Mouse (Mus musculus) spleen, adult 2 months (tissue): ENCODE measurements around the gene Lefty1. TPM values are rescaled to one million over a fixed set of nuclear protein-coding genes. Genes with fewer than 3 reads are reported as not detected.

Experiments
- DNase-seq, 2 experiments: peaks; one replicate each; pipeline versions ENCODE4 v3.0.0 to v3.0.0-alpha.2; 2012 to 2021; ENCODE audit warnings: low spot score in 2 of 2, low read depth in 1 of 2
- H3K27ac ChIP-seq: fragments of 200-500 bp; 2 replicates; pipeline ENCODE4 v1.5.1; 2012; ENCODE audit warnings: low read length, inconsistent platforms; ENCODE audit not compliant: insufficient read depth
- H3K27me3 ChIP-seq: fragments of 200-500 bp; 2 replicates; pipeline ENCODE4 v1.6.1; 2012; ENCODE audit warnings: mild to moderate bottlenecking, moderate library complexity, low read length, inconsistent platforms; ENCODE audit not compliant: control insufficient read depth, insufficient read depth
- H3K36me3 ChIP-seq: fragments of 200-500 bp; 2 replicates; pipeline ENCODE4 v1.6.1; 2012; ENCODE audit warnings: mild to moderate bottlenecking, low read length, inconsistent platforms; ENCODE audit not compliant: control insufficient read depth, insufficient read depth
- H3K4me1 ChIP-seq: fragments of 200-500 bp; 2 replicates; pipeline ENCODE4 v1.6.1; 2011; ENCODE audit warnings: inconsistent platforms; ENCODE audit not compliant: control insufficient read depth, insufficient read depth, insufficient read length
- H3K4me3 ChIP-seq: fragments of 200-500 bp; 2 replicates; pipeline ENCODE4 v1.5.1; 2011; ENCODE audit warnings: mild to moderate bottlenecking, inconsistent platforms; ENCODE audit not compliant: insufficient read depth, insufficient read length; ENCODE audit errors: extremely low read depth
- CTCF ChIP-seq: fragments of 200-500 bp; IDR thresholded peaks from 2 replicates; pipeline ENCODE4 v1.5.1; 2011; ENCODE audit warnings: mild to moderate bottlenecking, inconsistent platforms; ENCODE audit not compliant: insufficient read depth, insufficient read length, insufficient replicate concordance; ENCODE audit errors: extremely low read depth
- POLR2A ChIP-seq: fragments of 200-500 bp; IDR thresholded peaks from 2 replicates; pipeline ENCODE4 v1.6.1; 2011; ENCODE audit warnings: low read depth, low read length, inconsistent platforms
- WGBS: fragments of 180-500 bp; shearing (Covaris S2); methylation state at CpG from one replicate; pipeline ENCODE4 v1.1.7; 2018; 5-methylcytosine and 5-hydroxymethylcytosine counted together
- polyA plus RNA-seq: library from polyadenylated mRNA; depleted of rRNA; stranded (reverse); fragments of >200 nt; gene quantifications from 2 replicates; pipeline ENCODE4 v1.2.3, GENCODE M21; 2012

The Lefty1 gene
- polyA plus RNA-seq, 1 experiment: 10.9 TPM

DNA sequence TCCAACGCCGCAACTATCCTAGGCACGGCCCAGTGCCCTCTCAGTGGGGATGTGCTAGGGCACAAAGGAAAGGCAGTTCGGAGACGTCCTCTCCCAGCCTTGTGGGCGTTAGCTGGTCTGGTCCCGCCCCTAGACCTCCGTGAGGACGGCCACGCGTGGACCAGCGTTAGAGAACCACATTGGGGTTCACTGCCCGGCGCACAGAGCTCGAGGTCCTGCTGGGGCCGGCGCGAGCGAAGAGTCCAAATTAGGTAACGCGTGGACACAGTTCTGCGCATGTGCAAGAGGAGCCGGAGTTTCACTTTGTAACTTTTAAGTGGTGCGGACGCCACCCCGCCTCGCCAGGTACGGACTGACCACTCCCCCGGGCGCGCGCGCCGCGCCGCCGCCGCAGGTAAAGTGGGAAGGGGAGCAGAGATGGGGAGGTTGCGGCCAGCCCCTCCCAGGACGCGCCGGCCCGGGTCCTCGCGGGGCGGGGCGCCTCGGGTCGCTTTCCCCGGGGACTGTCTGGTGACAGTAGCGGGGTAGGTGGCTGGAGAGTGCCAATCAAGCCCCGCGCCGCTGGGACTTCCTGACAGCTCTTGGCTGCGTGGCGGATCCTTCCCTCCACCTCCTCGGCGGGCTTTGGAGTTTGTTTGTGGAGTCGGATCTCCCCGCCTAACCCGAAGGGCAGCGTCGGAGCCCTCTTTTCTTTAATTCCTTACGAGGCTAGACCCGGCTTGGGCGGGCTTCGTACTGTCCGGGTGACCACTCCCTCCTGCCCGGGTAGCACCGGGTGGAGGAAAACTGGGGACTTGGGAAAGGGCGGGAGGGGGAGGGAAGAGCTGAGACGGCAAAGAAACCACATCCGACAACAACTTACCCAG lies 7.6 kb downstream of the Lefty1 start, which contains the start of gene Tmem63a:
Tmem63a (plus strand) TSS at position 179 of the 866 bp plus-strand sequence.
- Histone ChIP-seq H3K4me1 (peaks cover 21% of the 10 kb centered on the region; the same call in 1 of the 2 replicates), H3K27ac (peak within 1 kb of the TSS; percentile 87), H3K27me3 (no peaks in the 10 kb centered on the region), H3K4me3 (peak within 1 kb of the TSS; percentile 94), H3K36me3 (peaks cover 2% of the 10 kb centered on the region; the same call in 1 of the 2 replicates)
- peak; percentile 51 to 71 for DNase-seq
- TF ChIP-seq POLR2A: peak; percentile 7; the same call in 1 of the 2 replicates
- no peak for TF ChIP-seq CTCF
- under 1% methylated on average over 73 of the region's 73 CpGs for WGBS

- Histone ChIP-seq H3K27me3 (no peaks in the 10 kb centered on the region), H3K36me3 (peaks cover 5% of the 10 kb centered on the region), H3K27ac (peak overlapping the region; percentile 87), H3K4me3 (peak overlapping the region; percentile 94), H3K4me1 (peaks cover 21% of the 10 kb centered on the region; the same call in 1 of the 2 replicates)
- TF ChIP-seq CTCF: no peak
- no peak for TF ChIP-seq POLR2A
- DNase-seq: no peak
- 57% methylated on average over 11 of the region's 11 CpGs for WGBS
These were observed 8.3 kb downstream of the Lefty1 start for GRCm38 (mm10) chr1:180943032-180943644.

GRCm38 (mm10) chr1:180943896-180944295 lies 9.1 kb downstream of the Lefty1 start:
- peak; percentile 0; the same call in 1 of the 2 replicates for TF ChIP-seq CTCF
- no peak for TF ChIP-seq POLR2A
- WGBS: 68% methylated on average over 1 of the region's 1 CpGs
- peaks cover 5% of the 10 kb centered on the region for H3K36me3 ChIP-seq
- no peak overlapping the region for H3K4me3 ChIP-seq
- no peaks in the 10 kb centered on the region for H3K27me3 ChIP-seq
- no peak for DNase-seq
- 0 out of 2 replicates have a peak overlapping the region, but pooled peaks have one; percentile 20 for H3K27ac ChIP-seq
- peaks cover 21% of the 10 kb centered on the region; the same call in 1 of the 2 replicates for H3K4me1 ChIP-seq

GRCm38 (mm10) chr1:180944553-180944952 lies 9.7 kb downstream of the Lefty1 start:
- peaks cover 21% of the 10 kb centered on the region; the same call in 1 of the 2 replicates for H3K4me1 ChIP-seq
- H3K27ac ChIP-seq: 0 out of 2 replicates have a peak overlapping the region, but pooled peaks have one; percentile 3
- 62% methylated on average over 4 of the region's 4 CpGs for WGBS
- TF ChIP-seq CTCF (no peak), POLR2A (no peak)
- no peak overlapping the region for H3K4me3 ChIP-seq
- no peaks in the 10 kb centered on the region for H3K27me3 ChIP-seq
- DNase-seq: no peak
- H3K36me3 ChIP-seq: peaks cover 12% of the 10 kb centered on the region

DNA sequence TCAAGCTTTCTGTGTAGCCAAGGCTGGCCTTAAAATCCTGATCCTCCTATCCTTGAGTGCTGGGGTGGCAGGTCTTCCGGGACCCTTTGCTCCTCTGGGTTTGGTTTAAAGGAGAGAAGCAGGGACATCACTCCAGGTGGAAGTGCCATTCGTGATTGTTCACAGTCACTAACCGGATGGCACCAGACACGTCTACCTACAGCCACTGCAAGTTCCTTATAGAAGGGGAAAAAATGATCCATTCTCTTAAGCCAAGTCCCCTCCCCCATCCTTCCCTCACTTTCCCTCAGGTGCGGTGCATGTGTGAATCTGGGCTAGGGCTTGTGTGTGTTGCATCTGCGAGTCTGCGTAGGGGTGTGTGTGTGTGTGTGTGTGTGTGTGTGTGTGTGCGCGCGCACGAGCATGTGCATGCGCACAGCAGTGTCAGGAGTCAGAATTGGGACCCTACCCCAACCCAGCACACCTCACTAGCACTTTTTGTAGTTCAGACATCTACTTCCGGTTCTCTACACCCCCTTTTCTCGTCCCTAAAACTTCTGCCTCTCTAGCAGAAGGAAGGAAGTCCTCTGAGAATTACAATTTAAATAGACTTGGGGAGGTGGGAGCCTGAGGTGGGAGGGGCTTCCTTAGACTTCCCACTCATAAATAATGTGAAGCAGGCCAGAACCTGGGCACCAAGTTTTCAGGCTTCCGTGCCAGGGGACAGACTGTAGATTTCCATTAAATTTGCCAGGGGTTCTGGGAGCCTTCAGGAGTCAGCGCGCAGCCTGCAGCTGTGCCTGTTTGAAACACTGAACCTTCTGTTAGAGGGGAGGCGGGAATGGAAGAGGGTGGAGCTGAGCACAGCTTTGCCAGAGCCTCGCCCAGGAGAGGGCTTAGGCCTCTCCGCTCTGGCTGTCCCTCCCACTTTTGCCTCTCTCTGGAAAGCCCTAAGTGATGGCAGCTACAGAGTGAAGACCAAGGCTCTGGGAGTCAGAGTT lies 10.5 kb downstream of the Lefty1 start:
- H3K27me3 ChIP-seq: no peaks in the 10 kb centered on the region
- peaks cover 21% of the 10 kb centered on the region; the same call in 1 of the 2 replicates for H3K4me1 ChIP-seq
- peaks cover 16% of the 10 kb centered on the region for H3K36me3 ChIP-seq
- no peak overlapping the region for H3K27ac ChIP-seq
- 21% methylated on average over 20 of the region's 20 CpGs for WGBS
- DNase-seq: no peak
- H3K4me3 ChIP-seq: no peak overlapping the region
- TF ChIP-seq CTCF (no peak), POLR2A (no peak)

DNA sequence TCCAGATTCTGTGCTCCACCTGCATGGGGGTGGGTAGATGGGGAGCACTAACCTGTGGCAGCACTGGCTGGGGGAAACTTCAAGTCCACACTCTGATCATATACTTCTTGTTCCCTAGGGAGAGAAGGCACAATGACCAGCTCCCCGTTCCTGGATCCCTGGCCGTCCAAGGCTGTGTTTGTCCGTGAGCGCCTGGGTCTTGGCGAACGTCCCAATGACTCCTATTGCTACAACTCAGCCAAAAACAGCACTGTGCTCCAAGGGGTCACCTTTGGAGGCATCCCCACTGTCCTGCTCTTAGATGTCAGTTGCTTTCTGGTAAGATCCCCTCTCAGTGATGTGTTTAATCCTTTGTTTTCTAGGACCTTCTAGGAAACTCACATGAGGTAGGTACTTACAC lies 11.6 kb downstream of the Lefty1 start:
- Histone ChIP-seq H3K4me3 (no peak overlapping the region), H3K4me1 (peaks cover 17% of the 10 kb centered on the region; the same call in 1 of the 2 replicates), H3K27ac (no peak overlapping the region), H3K27me3 (no peaks in the 10 kb centered on the region), H3K36me3 (peaks cover 19% of the 10 kb centered on the region)
- 95% methylated on average over 6 of the region's 6 CpGs for WGBS
- DNase-seq: no peak
- TF ChIP-seq POLR2A: no peak
- no peak for TF ChIP-seq CTCF
